Mouse (Mus musculus): ENCODE data around the gene Tgfb2. TPM values are rescaled to one million over a fixed set of nuclear protein-coding genes. Genes with fewer than 3 reads are reported as not detected.

The Tgfb2 gene
- polyA plus RNA-seq, 1 experiment, result 5.2 TPM

DNA sequence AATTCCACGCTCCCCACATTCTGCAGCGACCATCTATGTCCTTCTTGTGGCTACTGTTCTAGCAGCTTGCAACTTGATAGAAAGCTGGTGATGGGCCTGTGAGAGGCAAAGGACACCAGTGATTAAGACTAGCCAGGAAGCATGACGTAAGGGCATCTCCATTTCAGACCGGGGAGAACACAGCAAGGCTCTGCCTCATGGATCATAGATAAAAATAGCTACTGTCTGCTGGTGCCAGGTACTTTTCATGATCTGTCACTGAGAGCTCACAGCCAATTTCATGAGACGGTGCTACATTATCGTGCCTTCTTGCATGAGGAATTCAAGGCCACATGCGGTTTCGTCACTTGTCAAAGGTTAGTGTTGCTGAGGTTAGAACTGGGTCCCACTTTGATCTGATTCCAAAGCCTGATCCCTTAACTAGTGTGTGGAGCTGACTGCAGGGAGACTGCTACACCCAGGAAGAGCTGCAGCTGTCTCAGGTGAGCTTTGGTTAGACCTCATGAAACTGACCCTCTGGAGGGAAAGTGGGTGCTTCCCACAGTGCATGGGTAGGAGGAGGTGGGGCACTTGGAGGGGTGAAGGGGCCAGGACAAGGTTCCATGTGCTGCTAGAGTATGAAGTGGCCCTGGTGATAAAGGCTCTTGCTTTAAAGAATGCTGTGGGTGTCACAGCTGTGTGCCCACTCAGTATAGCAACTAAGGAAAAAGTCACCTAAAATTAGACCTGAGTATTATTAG is 118.6 kb downstream of the Tgfb2 start:
- DNase-seq (ENCODE audit: extremely low spot score in 1 of 2, low spot score in 1 of 2), result peak in 1 of 2 experiments; percentile 28

DNA sequence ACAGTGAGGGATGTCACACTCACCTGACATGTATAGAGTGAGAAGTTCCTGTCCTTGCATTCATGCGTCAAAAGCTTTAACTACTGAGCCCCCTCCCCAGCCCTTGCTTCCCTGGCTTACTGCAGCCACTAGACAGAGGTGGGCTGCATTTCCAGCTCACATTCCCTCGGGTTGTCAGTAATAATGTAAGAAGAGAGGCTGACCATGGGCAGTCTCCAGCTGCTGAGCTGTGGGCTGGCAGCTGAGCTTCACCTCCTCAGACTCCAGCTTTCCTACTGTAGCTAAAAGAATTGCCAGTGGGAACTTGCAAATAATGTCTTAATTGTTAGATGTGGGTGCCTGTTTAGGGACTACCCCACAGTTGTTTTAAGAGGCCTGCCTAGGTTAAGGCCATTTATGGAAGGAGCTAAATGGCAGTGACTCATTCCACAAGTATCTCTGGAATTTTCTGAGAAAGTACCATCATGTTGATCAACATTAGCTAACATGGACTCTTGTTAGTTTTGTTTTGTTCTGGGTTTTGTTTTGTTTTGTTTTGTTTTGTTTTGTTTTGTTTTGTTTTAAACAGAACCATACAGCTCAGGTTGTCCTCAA is 120.1 kb downstream of the Tgfb2 start:
- DNase-seq (ENCODE audit: extremely low spot score in 1 of 2, low spot score in 1 of 2), result no peak

DNA sequence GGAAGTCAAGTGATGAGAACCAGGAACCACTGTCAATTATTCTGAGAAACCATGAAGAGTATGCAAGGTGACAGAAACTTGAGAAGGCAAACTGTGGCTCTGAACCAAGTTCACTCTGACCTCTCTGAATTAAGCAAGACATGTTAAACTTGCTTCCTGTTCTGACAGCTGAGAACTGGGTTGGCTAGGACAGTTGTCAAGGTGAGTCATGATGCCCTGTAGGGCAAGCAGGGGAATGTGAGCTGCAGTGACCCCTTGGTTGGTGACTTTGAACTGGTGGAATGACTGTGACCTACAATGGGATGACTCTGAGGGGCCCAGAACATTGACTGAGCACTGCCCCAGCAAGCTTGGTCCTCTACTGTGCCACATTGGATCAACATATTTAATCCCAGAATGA is 121.9 kb downstream of the Tgfb2 start:
- DNase-seq (ENCODE audit: extremely low spot score in 1 of 2, low spot score in 1 of 2), result no peak

DNA sequence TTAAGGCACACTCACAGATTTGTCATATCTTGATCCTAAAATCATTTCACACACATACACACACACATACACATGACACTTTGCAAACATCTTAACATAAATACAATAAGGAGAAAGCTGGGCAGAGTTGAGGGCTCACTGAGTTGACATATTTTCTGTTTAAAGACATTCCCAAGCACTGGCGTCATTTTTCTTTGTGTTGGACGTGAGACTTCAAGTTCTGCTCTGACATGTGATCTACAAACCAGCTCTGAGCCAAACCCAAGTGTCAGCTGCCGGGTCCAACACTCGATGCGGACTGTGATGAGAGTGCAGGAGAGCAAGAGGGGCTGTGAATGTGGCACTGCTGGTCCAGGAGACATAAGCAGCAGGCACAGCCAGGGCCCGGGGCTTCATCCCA is 123.7 kb downstream of the Tgfb2 start:
- DNase-seq (ENCODE audit: extremely low spot score in 1 of 2, low spot score in 1 of 2), result no peak

DNA sequence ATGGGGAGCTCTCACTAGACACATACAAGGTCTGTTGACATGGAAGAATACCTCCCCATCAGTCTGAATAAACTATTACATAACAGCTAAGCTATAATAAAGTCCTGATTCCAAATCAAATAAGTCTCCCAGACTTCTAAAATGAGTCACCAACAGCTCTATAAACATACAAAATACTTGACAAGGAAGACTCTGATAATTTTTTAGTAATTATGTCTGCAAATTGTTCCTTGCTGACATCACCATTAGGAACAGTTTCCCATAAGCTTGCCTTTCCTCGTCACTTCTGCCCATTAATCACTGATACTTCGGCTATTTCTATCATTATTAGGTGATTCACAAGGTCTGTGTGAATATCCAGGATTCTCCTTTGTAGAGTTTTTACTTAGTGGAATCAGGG is 124.1 kb downstream of the Tgfb2 start:
- no peak for DNase-seq (ENCODE audit: extremely low spot score in 1 of 2, low spot score in 1 of 2)

DNA sequence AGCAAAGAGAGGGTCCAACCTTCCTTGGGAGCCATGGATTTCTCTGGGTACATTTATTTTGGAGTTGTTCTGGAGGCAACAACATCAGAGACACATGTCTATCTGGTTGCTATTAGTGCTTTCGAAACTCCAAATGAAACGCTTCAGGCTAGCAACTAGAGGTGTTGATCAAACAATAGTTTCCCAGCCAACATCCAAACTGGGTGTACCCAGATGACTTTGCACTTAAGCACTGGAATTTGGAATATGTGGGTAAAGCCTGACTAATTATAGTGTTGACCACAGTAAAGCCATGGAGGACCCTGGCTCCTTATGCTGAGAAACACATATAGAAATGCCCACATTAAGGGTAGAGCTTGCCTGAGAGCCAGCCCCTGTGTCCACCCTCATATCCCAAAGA is 124.7 kb downstream of the Tgfb2 start:
- no peak for DNase-seq (ENCODE audit: extremely low spot score in 1 of 2, low spot score in 1 of 2)

DNA sequence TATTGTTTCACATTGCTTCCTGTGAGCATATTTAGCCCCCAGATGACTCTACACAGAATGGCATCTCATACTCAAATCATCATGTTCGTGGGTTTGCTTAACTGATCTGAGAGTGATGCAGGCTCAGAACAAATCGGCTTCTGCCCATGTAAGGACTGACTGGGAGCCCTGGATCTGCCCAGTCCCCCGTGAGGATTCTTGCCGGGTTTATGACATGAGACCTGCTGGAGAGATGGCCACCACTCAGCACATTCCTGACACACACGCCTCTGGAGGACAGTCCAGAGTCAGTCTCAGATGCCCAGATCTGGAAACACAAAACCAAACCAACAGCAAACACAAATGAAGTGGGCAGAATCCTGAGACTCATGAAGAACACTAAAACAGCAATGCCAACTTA is 128.5 kb downstream of the Tgfb2 start:
- no peak for DNase-seq (ENCODE audit: extremely low spot score in 1 of 2, low spot score in 1 of 2)

DNA sequence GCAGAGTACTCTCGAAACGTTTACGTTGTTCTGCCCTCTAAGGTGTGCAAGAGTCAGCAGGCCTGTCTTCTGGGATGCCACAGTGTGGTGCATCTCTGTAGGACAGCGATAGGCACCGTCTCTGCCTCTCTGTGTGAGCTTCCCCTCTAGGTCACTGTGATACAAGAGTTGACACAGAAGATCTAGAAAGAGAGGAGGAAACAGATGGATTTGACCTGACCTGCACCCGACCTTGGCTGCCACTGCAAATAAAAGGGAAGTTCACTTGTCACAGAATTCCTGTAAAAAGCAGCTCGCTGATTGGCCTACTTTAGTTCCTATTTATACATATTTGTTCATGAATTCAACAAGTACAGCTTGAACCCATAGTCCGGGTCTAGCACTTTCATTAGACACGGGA is 130.2 kb downstream of the Tgfb2 start:
- no peak for DNase-seq (ENCODE audit: extremely low spot score in 1 of 2, low spot score in 1 of 2)

DNA sequence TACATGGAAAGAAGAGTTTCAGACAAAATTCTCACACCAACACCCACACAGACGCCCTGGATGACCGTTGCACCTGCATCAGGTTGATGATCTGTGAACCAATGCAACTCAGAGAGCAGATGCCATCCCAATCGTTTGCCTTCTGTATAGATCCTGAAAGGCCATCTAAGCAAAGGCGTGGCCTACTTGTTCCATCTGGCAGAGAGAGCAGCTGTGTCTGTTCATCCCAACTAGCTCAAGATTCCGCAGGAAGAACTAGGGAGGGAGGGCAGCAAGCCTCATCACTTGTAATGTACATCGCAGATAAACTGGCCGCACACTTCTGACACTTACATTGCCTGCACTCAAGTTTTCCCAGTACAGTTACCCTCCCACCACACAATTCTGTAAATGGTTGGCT is 130.7 kb downstream of the Tgfb2 start:
- no peak for DNase-seq (ENCODE audit: extremely low spot score in 1 of 2, low spot score in 1 of 2)

Other genes with a start within 250 kb of the Tgfb2 start
- gene Rrp15, start 43.4 kb upstream of the Tgfb2 start, polyA plus RNA-seq (2012; rRNA removed), result 14.8 and 16.1 TPM in 2 replicates